Mouse (Mus musculus) brain, embryonic 14.5 days (tissue): Measurements from ENCODE around the gene Cpeb2.

Experiments
- CTCF ChIP-seq: fragments of 200-500 bp; IDR thresholded peaks from 2 replicates; pipeline ENCODE4 v1.5.1; 2012; ENCODE audit warnings: inconsistent platforms, mild to moderate bottlenecking, moderate library complexity, borderline replicate concordance; ENCODE audit not compliant: insufficient read depth, insufficient read length; ENCODE audit errors: extremely low read depth
- POLR2A ChIP-seq: fragments of 200-500 bp; IDR thresholded peaks from 2 replicates; pipeline ENCODE4 v1.6.1; 2012; ENCODE audit warnings: mild to moderate bottlenecking, inconsistent platforms, borderline replicate concordance; ENCODE audit not compliant: poor library complexity, insufficient read depth, insufficient read length, severe bottlenecking; ENCODE audit errors: extremely low read depth

DNA sequence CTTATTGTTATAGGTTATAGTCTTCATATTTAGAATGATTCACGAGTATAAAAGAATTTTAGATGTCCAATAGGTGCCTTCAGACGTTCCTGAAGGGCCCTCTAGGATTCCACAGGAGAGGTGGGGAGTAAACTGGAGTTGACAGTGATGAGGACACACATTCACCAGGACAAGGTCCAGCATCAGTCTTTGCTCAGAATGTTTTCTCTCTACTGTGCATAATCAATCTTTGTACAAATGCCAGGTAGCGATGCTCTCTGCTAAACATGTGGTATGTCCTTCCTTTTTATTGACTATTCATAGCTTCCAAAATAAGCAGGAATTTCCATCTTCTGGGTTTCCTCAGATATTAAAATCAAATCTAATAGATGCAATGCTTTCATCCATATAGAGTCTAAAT lies 8.7 kb upstream of the Cpeb2 start:
- TF ChIP-seq CTCF, result no peak
- TF ChIP-seq POLR2A, result no peak
